Mouse (Mus musculus): ENCODE measurements around the gene Ier3.

The Ier3 gene

GRCm38 (mm10) chr17:35821439-35822430, at the start of gene Ier3:
Ier3 (plus strand) TSS chr17:35821684.
- peak; percentile 88 for DNase-seq (ENCODE audit: low spot score)

DNA sequence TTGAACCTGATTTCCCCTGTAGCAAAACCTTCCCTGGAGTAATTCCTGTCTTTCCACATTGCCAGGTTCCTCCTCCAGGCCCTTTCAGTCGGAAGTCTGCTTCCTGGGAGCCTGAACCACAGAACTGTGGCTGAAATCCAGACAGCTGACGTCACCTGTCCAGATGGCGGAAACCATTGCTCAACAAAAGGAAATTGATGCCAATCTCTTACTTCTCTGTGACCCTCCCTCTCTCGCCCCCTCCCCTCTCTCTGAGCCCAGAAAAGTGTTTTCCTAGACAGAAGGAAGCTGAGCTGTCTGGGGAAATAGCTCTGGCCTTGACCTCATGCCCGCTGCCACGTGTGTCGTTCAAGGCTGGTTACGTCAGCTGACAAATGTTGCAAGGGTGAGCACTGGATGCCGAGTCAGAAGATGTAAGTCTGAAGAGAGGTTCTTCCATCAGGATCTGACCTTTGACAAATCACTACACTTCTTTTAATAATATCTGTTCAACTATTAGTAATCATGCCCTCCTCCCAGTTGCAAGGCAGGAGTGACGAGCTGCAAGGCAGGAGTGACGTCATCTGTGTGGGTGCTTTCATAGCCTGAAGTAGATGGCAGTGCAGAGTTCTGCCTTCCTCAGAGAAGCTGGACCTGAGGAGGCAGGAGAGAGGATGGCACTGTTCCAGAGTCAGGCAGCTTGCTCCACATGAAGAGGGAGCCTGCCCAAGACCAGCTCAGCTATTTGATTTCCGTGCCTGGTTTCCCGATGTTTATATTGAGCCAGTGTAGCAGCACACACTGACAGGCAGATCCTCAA, 44.5 kb upstream of the Ier3 start:
- DNase-seq (ENCODE audit: low spot score) = peak; percentile 62

DNA sequence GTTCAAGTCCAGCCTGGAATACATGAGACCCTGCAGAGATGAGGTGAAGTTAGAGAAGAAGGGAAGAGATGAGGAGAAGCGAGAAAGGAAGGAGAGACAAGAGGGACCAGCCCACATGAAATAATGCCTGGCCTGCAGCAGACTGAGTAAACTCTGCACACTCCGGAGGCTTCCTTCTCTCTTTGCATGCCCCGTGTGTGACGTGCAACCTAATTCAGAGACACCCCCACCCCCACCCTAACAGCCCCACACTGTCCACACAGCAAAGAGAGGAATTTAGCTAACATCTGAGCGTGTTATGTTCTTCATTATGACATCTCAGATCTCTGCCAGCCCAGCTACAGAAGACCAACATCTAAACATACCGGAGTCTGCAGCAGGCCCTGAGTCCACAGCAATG, 42.5 kb upstream of the Ier3 start:
- no peak for DNase-seq (ENCODE audit: low spot score)

- no peak for DNase-seq (ENCODE audit: low spot score)
Measured at GRCm38 (mm10) chr17:35779466-35780205, 41.8 kb upstream of the Ier3 start.

GRCm38 (mm10) chr17:35780362-35780761, 41.1 kb upstream of the Ier3 start:
- DNase-seq (ENCODE audit: low spot score) = no peak

DNA sequence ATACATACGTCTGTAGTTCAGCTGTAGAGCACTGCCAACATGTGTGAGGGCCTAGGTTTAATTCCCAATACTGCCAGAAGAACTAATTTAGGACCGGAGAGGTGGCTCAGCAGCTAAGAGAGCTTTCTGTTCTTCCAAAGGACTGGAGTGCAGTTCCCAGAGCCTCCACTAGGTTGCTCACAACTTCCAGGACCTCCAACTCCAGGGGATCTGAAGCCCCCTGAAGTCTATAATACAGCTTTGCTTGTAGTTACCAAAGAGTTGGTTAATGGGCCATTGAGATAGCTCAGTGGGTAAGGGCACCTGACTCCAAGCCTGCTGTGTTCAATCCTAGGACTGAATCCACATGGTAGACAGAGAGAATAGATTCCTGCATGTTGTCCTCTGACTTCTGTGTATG, 39.1 kb upstream of the Ier3 start:
- DNase-seq (ENCODE audit: low spot score) = no peak

DNA sequence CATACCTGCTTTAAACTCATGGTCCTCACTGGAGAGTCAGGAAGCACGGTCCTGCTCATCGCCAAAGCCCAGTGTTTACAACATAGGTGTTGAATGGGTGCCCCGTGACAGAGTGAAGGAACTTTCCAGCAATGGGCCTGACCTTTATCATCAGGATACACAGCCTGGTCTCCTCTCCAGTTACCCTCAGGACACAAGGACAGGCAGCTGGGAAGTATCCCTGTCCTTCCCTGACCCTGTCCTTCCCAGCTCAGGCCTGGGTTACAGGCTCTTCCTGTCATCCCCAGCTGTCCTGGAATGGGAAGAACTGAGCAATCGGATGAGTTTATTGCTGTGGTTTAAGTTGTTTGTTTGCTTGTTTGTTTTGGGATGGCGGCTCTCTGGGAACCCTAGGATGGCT, 38.6 kb upstream of the Ier3 start:
- DNase-seq (ENCODE audit: low spot score) = no peak

- DNase-seq (ENCODE audit: low spot score) = no peak
Measured at GRCm38 (mm10) chr17:35783944-35784343, 37.5 kb upstream of the Ier3 start.

GRCm38 (mm10) chr17:35785140-35785539, 36.3 kb upstream of the Ier3 start:
- no peak for DNase-seq (ENCODE audit: low spot score)

DNA sequence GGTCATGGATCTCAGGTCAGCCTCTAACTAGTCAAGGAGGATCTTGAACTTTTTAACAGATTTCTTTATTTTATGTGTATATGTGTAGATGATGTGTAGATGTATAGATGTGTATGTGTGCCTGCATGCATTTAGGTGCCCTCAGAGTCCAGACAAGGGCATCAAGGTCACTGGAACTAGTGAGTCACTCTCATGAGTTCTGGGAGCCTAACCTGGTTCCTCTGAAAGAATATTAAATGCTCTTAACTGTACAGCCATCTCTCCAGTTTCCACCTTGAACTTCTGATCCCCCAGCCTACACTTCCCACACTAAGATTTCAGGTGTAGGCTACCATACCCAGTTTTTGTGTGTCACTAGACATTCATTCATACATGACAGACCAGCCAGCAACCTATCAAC, 34.0 kb upstream of the Ier3 start:
- DNase-seq (ENCODE audit: low spot score) = no peak

DNA sequence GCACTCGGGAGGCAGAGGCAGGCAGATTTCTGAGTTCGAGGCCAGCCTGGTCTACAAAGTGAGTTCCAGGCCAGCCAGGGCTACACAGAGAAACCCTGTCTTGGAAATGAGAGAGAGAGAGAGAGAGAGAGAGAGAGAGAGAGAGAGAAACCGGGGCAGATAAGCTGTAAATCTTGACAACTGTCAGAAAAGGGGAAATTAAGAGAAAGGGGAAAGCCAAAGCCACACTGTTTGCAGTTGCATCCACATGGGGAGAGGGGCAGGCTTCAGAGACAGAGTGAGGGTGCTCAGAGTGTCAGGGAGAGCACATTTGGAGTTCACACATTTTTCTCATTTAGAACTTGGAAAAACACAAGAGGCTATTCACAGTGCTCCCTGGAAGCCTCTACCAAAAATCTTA, 33.5 kb upstream of the Ier3 start:
- DNase-seq (ENCODE audit: low spot score) = no peak

GRCm38 (mm10) chr17:35790933-35791332, 30.6 kb upstream of the Ier3 start:
- DNase-seq (ENCODE audit: low spot score) = no peak

DNA sequence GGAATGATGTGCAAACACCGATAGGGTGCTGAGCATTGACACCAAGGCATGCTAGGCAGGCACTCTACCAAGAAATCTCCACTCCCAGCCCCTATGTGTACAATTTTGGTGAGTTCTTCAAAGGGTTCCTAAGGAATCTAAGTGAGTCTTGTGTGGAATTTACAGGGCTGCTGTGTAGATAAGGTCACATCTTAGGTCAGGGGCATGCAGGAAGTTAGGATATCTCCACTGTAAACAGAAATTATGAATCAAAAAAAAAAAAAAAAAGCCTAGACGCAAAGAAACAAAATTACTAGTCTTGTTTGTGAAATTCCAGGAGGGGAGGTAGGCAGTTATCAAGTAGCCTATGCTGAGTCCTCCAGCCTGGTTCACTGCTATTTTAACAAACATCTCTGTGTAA, 28.6 kb upstream of the Ier3 start:
- no peak for DNase-seq (ENCODE audit: low spot score)

DNA sequence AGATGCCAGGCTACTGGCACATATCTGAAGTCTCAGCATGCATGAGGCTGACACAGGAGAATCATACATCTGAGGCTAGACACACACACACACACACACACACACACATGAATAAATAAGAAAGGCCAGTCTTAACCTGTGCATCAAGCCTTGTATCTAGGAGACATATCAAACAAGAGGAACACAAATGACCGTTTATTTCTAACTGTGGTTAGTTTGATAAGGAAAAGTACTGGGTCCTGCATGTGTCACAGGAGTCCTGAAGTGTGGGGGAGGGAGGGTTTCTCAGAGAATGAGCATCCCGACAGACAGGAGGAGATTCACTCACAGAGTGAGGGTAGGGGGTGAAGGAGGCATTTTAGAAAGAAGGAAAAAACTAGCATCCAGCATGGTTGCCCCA, 26.4 kb upstream of the Ier3 start:
- DNase-seq (ENCODE audit: low spot score) = no peak

DNA sequence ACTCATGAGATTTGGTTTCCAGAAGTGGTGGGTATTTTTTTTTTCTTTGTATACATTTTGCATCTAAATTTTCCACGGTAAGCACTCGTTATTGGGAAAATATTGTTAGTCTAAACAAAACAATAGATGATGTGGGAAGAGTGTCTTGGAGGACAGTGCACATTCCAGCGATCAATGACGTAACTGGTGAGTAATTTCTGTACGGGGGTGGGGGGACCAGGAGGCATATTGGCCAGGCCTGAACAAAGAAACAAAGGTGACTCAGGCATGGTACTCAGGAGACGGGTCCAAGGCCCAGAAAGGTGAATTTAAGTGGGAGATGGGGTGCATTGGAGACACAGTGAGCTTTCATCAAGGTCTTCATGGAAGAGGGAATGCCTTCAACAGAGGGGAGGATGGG, 25.8 kb upstream of the Ier3 start:
- no peak for DNase-seq (ENCODE audit: low spot score)

GRCm38 (mm10) chr17:35796835-35797234, 24.6 kb upstream of the Ier3 start:
- DNase-seq (ENCODE audit: low spot score) = no peak

DNA sequence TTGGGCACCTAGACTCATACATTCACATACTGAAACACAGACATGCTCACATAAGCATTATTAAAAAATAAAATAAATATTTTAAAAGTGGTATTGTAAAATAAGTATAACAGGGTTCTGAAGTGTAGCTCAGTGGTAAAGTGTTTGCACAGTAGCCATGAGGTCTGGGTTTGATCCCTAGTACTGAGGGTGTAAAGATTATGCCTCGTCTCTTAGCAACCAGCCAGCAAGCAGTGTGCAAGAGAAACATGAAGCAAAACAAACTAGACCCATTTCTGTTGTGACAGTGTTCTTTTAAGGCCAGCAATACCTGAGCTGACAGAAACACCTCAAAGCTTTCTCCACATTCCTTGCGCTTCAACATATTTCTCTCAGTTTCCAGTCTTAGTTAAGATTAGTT, 20.6 kb upstream of the Ier3 start:
- no peak for DNase-seq (ENCODE audit: low spot score)

GRCm38 (mm10) chr17:35803020-35803419, 18.5 kb upstream of the Ier3 start:
- no peak for DNase-seq (ENCODE audit: low spot score)

DNA sequence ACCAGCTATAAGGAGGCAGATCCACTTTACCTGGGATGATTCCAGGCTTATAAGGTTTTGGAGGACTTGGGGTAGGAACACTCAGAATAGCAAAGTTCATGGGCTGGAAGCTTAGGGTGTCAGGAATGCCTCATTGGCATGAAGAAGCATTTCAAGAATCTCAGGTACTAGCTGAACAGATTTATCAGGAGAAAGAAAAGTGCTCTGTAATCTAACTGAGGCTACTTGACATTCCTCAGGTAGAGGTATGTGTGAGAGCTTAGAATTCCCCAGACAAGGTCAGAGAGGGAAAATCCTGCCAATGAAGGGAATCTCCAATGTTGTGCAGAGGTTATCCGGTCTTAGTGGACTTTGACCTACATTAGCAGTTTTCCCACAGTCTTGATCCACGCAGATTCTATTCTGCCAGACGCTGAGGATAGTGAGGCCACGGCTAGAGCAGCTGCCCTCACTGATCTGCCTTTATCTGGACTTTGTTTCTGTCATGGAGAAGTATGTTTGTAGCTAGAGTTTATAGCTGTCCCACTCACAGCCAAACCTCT, 17.6 kb upstream of the Ier3 start:
- no peak for DNase-seq (ENCODE audit: low spot score)

GRCm38 (mm10) chr17:35808073-35808472, 13.4 kb upstream of the Ier3 start:
- no peak for DNase-seq (ENCODE audit: low spot score)

DNA sequence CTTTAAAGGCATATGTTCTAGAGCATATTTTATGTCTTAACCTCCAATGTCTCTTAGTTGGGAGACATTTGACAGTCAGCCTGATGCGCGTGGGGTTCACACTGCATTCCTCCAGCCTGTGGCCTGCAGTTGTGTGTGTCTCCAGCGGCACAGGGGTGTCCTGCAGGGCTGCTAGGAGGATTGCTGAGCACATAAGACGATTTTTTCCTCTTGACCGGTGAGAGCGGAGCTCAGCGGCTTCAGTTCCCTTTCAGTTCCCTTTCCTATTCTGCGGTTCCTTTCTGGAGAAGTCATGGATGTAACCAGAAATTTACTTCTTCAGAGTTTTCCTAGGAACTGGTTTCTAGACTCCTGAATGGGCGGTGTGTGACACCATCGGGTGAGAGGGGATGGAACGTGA, 12.1 kb upstream of the Ier3 start:
- DNase-seq (ENCODE audit: low spot score) = no peak

Measured in ovary, postnatal 36 days (tissue).